Mouse (Mus musculus) left cerebral cortex, adult 8-10 months (tissue): Measurements from ENCODE around the gene Gm14137. TPM values are rescaled to one million over a fixed set of nuclear protein-coding genes. Genes with fewer than 3 reads are reported as not detected.

Experiments
- total RNA-seq, 4 experiments: library from RNA; stranded (reverse); gene quantifications; 2 replicates each; pipeline ENCODE4 v1.2.4; 2022

Gene Gm14137
- total RNA-seq, 4 experiments from 2014 or later: 0.16 TPM; not detected in 3

Other genes with a start within 250 kb of the Gm14137 start
- 1 to 10 TPM; 2.6 to 4.1 (median 3.3) TPM for gene Chst14, start 248.0 kb upstream of the Gm14137 start, total RNA-seq
- gene Ccdc32, start 145.1 kb upstream of the Gm14137 start, total RNA-seq: 10 to 100 TPM; 43.1 to 49.6 (median 46.5) TPM
- 1 to 10 TPM; 6.6 to 9.1 (median 8.0) TPM for gene Rpusd2, start 139.7 kb upstream of the Gm14137 start, total RNA-seq
- 1 to 10 TPM in 1 of 4 experiments, under 1 TPM in 3; 0.21 to 1.0 (median 0.29) TPM for gene Knl1, start 127.4 kb upstream of the Gm14137 start, total RNA-seq
- 1 to 10 TPM in 2 of 4 experiments, under 1 TPM in 2; 0.54 to 4.2 (median 1.2) TPM for gene Rad51, start 61.7 kb upstream of the Gm14137 start, total RNA-seq
- 10 to 100 TPM; 39.4 to 58.8 (median 48.2) TPM for gene Rmdn3, start 17.5 kb upstream of the Gm14137 start, total RNA-seq
- not detected for gene Gchfr, start 6.7 kb upstream of the Gm14137 start, total RNA-seq
- gene Zfyve19, start 34.1 kb downstream of the Gm14137 start, total RNA-seq: 10 to 100 TPM; 29.3 to 44.8 (median 35.4) TPM
- 10 to 100 TPM; 15.9 to 21.6 (median 19.1) TPM for gene Dnajc17, start 34.3 kb downstream of the Gm14137 start, total RNA-seq
- gene Ppp1r14d, start 55.4 kb downstream of the Gm14137 start, total RNA-seq: not detected
- 1 to 10 TPM; 2.0 to 3.7 (median 3.2) TPM for gene Spint1, start 62.9 kb downstream of the Gm14137 start, total RNA-seq
- 10 to 100 TPM; 11.1 to 12.5 (median 11.7) TPM for gene Rhov, start 96.8 kb downstream of the Gm14137 start, total RNA-seq
- gene Vps18, start 114.2 kb downstream of the Gm14137 start, total RNA-seq: 10 to 100 TPM; 46.8 to 52.2 (median 49.4) TPM
- 1 to 10 TPM; 2.0 to 3.9 (median 3.0) TPM for gene Dll4, start 151.3 kb downstream of the Gm14137 start, total RNA-seq
- gene Chac1, start 176.7 kb downstream of the Gm14137 start, total RNA-seq: 10 to 100 TPM in 1 of 4 experiments, 1 to 10 TPM in 3; 6.9 to 10.9 (median 8.1) TPM